9 mouse cellular contexts compared by ENCODE assay signal in genomic region chr5:150522867-150523234, GRCm38 (mm10). TPM values are rescaled to one million over a fixed set of nuclear protein-coding genes. Genes with fewer than 3 reads are reported as not detected.
DNase-seq lines count a peak whose midpoint lies in the region; ATAC-seq lines count a peak whose summit lies in the region.
"Had no signal": no experiment of that assay in that cellular context is flagged by ENCODE, and none has a peak within 500 bp of the region (broad histone marks: within the 10 kb centered on the region; RNA-seq: fewer than 3 reads in every experiment).

No protein-coding gene starts in this region.

- intact Hi-C loops in heart, postnatal 10 days (cut with DNase I) = loop anchor here (2.0 kb wide), 1 partner anchor 142 kb away; no protein-coding TSS in a partner anchor

- peak overlapping the region; percentile 92 for H3K4me3 ChIP-seq in heart, embryonic 15.5 days
- peak overlapping the region; percentile 77 for H3K4me3 ChIP-seq in hindbrain, embryonic 12.5 days
- H3K4me3 ChIP-seq in midbrain, embryonic 12.5 days = peak overlapping the region; percentile 82

- peak overlapping the region; percentile 78 for H3K4me2 ChIP-seq in heart, embryonic 15.5 days
- H3K4me2 ChIP-seq in hindbrain, embryonic 12.5 days (replicated peaks) = peak overlapping the region; percentile 65
- H3K4me2 ChIP-seq in midbrain, embryonic 12.5 days (replicated peaks) = peak overlapping the region; percentile 71

- no peaks in the 10 kb centered on the region for H3K27me3 ChIP-seq in heart, embryonic 15.5 days
- H3K27me3 ChIP-seq in hindbrain, embryonic 12.5 days = no peaks in the 10 kb centered on the region
- H3K27me3 ChIP-seq in midbrain, embryonic 12.5 days = no peaks in the 10 kb centered on the region

- H3K9ac ChIP-seq in heart, embryonic 15.5 days = peak overlapping the region; percentile 91
- peak overlapping the region; percentile 84 for H3K9ac ChIP-seq in hindbrain, embryonic 12.5 days
- H3K9ac ChIP-seq in midbrain, embryonic 12.5 days (replicated peaks) = peak overlapping the region; percentile 84

- H3K9me3 ChIP-seq in heart, embryonic 15.5 days (replicated peaks) = no peaks in the 10 kb centered on the region
- H3K9me3 ChIP-seq in hindbrain, embryonic 12.5 days (replicated peaks) = no peaks in the 10 kb centered on the region
- no peaks in the 10 kb centered on the region for H3K9me3 ChIP-seq in midbrain, embryonic 12.5 days

- no peaks in the 10 kb centered on the region for H3K36me3 ChIP-seq in heart, embryonic 15.5 days
- H3K36me3 ChIP-seq in hindbrain, embryonic 12.5 days = no peaks in the 10 kb centered on the region
- no peaks in the 10 kb centered on the region for H3K36me3 ChIP-seq in midbrain, embryonic 12.5 days

- no peak for DNase-seq in heart, postnatal 10 days
- peak; percentile 50 for DNase-seq in MEL-GATA-1-ER (ENCODE audit: extremely low read depth, low read depth)
- DNase-seq in cerebellum, postnatal 25 days = no peak
- DNase-seq in right cerebral cortex, adult 2 months (ENCODE audit: low spot score in 2 of 2) = no peak
- DNase-seq in T-cell, adult 2 months (ENCODE audit: low spot score) = no peak

- ATAC-seq in heart, embryonic 15.5 days (replicated peaks; ENCODE audit: insufficient number of reproducible peaks, insufficient read depth, low FRiP score, low read depth) = no peak
- no peak for ATAC-seq in hindbrain, embryonic 12.5 days (ENCODE audit: low FRiP score)
- no peak for ATAC-seq in midbrain, embryonic 12.5 days (ENCODE audit: low FRiP score, low read depth)

- 6% methylated on average over 11 of the region's 11 CpGs for WGBS in heart, embryonic 15.5 days
- WGBS in hindbrain, embryonic 12.5 days = 8% methylated on average over 11 of the region's 11 CpGs
- WGBS in midbrain, embryonic 12.5 days = 8% methylated on average over 11 of the region's 11 CpGs

- peak overlapping the region; percentile 75 for H3K27ac ChIP-seq in heart, embryonic 15.5 days
- peak overlapping the region; percentile 66; the same call in 1 of the 2 replicates for H3K27ac ChIP-seq in hindbrain, embryonic 12.5 days
- peak overlapping the region; percentile 63 for H3K27ac ChIP-seq in midbrain, embryonic 12.5 days (replicated peaks)

- peaks cover 12% of the 10 kb centered on the region for H3K4me1 ChIP-seq in heart, embryonic 15.5 days (replicated peaks)
- H3K4me1 ChIP-seq in hindbrain, embryonic 12.5 days = peaks cover 7% of the 10 kb centered on the region; the same call in 1 of the 2 replicates
- H3K4me1 ChIP-seq in midbrain, embryonic 12.5 days = peaks cover 11% of the 10 kb centered on the region

RNA-seq across cellular contexts. Expression of gene Brca2, which starts 0.4 kb away (rescaled TPM):
- polyA plus RNA-seq in heart, embryonic 15.5 days (2015; fragmentation: Nextera tagmentation; extraction: Ambion mirVana) = 17.1 TPM in 2 replicates
- 10 to 100 TPM in 1 of 2 experiments, 1 to 10 TPM in 1; 9.4 to 12.0 TPM for total RNA-seq in heart, postnatal 10 days (2021)
- 19.9 and 21.9 TPM in 2 replicates for polyA plus RNA-seq in hindbrain, embryonic 12.5 days (2016; fragmentation: Nextera tagmentation; extraction: Ambion mirVana)
- polyA plus RNA-seq in midbrain, embryonic 12.5 days (2016; fragmentation: Nextera tagmentation; extraction: Ambion mirVana) = 25.2 and 26.5 TPM in 2 replicates

RNA-seq across cellular contexts. Expression of gene Zar1l, which starts 4.9 kb away (rescaled TPM):
- not detected in 2 replicates for polyA plus RNA-seq in heart, embryonic 15.5 days (2015; fragmentation: Nextera tagmentation; extraction: Ambion mirVana)
- not detected for total RNA-seq in heart, postnatal 10 days (2021)
- not detected in 2 replicates for polyA plus RNA-seq in hindbrain, embryonic 12.5 days (2016; fragmentation: Nextera tagmentation; extraction: Ambion mirVana)
- polyA plus RNA-seq in midbrain, embryonic 12.5 days (2016; fragmentation: Nextera tagmentation; extraction: Ambion mirVana) = not detected in 2 replicates
- polyA plus RNA-seq: large intestine, adult 2 months had no signal
